In genomic region chr16:67410482-67410881, GRCm38 (mm10) we compare ENCODE assay signal across 26 mouse cellular contexts.
DNase-seq lines count a peak whose midpoint lies in the region.
"Had no signal": no experiment of that assay in that cellular context is flagged by ENCODE, and none has a peak within 500 bp of the region (broad histone marks: within the 10 kb centered on the region; RNA-seq: fewer than 3 reads in every experiment).

No protein-coding gene starts in this region.

- no peaks in the 10 kb centered on the region for H3K9me3 ChIP-seq in embryonic facial prominence, embryonic 10.5 days
- H3K9me3 ChIP-seq: neural tube, embryonic 15.5 days had no signal

- H3K4me1 ChIP-seq in embryonic facial prominence, embryonic 10.5 days: no peaks in the 10 kb centered on the region
- H3K4me1 ChIP-seq: neural tube, embryonic 15.5 days had no signal

- WGBS in embryonic facial prominence, embryonic 10.5 days: 80% methylated on average over 2 of the region's 2 CpGs

- DNase-seq in left cerebral cortex, postnatal 4 days: peak; percentile 33
- DNase-seq in left cerebral cortex, adult 18-20 months (ENCODE audit: low spot score in 2 of 2): no peak
- peak; percentile 65 for DNase-seq in cerebellum, adult 11 months
- peak; percentile 74 for DNase-seq in cerebellum, adult 8-10 months
- peak; percentile 65 to 86 for DNase-seq in cerebellum, postnatal 25 days
- no peak for DNase-seq in right cerebral cortex, postnatal 4 days
- DNase-seq in embryonic facial prominence, embryonic 10.5 days (ENCODE audit: low spot score): no peak
- DNase-seq: adrenal gland, postnatal 14 days; gastrocnemius, postnatal 10 days; heart, postnatal 4 days; kidney, adult 11 months; kidney, postnatal 36 days; layer of hippocampus, postnatal 36 days; liver; lung, adult 2 months; lung, postnatal 10 days; midbrain, embryonic 14.5 days; right cerebral cortex, adult 18-20 months; thymus, adult 18-20 months; thymus, postnatal 25 days had no signal

- H3K4me3 ChIP-seq in embryonic facial prominence, embryonic 10.5 days: no peak overlapping the region
- H3K4me3 ChIP-seq: erythroblast, embryonic 14.5 days; neural tube, embryonic 15.5 days had no signal

- no peaks in the 10 kb centered on the region for H3K27me3 ChIP-seq in embryonic facial prominence, embryonic 10.5 days (replicated peaks; ENCODE audit: low read depth, poor library complexity, severe bottlenecking)
- H3K27me3 ChIP-seq: neural tube, embryonic 15.5 days had no signal

- H3K27ac ChIP-seq in embryonic facial prominence, embryonic 10.5 days (replicated peaks): no peak overlapping the region
- H3K27ac ChIP-seq: hindbrain, embryonic 14.5 days; liver, embryonic 14.5 days; macrophage; neural tube, embryonic 15.5 days; stomach, postnatal 0 days had no signal

- intact Hi-C loops in left cerebral cortex, postnatal 4 days (cut with DNase I): no loop called here

- H3K36me3 ChIP-seq in embryonic facial prominence, embryonic 10.5 days (replicated peaks): no peaks in the 10 kb centered on the region
- H3K36me3 ChIP-seq: neural tube, embryonic 15.5 days had no signal

Comparison
In these comparisons a context has a peak if more than half of its experiments do, and no peak if none do; other contexts are left out.
1. DNase-seq: peak in left cerebral cortex, postnatal 4 days (single experiment), cerebellum, adult 11 months (single experiment), cerebellum, adult 8-10 months (single experiment) and cerebellum, postnatal 25 days (2 of 2); none in left cerebral cortex, adult 18-20 months (0 of 2), right cerebral cortex, postnatal 4 days (single experiment) and embryonic facial prominence, embryonic 10.5 days (single experiment).